Mouse (Mus musculus) ES-Bruce4 (cell line): ENCODE measurements around the gene Ulk4.

Experiments used
- CTCF ChIP-seq: IDR thresholded peaks from one replicate; pipeline ENCODE4 v1.8.1; 2011; ENCODE audit warnings: low read depth, low read length
- POLR2A ChIP-seq: IDR thresholded peaks from one replicate; pipeline ENCODE4 v1.8.1; 2011; ENCODE audit warnings: low read length; ENCODE audit not compliant: insufficient read depth

DNA sequence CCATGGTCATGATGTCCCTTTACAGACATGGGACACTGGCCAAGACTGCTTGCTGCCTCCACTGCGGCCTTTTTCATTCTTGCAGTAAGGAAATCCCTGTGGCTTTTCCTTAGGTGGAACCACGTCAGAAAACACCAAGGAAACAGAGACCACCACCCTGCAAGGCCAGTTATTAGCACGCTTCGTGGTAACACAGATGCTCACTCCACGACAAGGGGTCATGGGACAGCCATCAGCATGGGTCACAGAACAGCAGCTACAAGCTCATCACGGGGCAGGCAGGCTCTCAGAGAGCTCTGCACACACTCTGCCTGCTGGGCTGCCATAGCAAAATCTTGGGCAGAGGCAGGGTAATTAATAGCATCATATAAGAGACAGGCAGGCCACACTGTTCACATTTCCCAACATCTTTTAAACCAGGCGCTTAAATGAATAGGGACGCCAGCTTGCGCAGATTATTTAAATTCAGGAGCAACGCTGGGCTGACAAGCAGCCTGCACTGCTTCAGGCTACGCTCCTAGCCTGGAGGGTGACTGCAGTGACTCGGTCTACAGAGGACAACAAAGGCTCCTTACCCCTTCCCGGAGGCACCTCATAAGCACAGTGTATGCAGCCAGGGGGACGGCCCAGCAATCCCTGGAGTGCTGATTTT is 72.7 kb downstream of the Ulk4 start:
- TF ChIP-seq POLR2A: no peak
- TF ChIP-seq CTCF: no peak
